Mouse (Mus musculus): ENCODE measurements at regions not wholly inside any gene's neighbourhood (a gene's known extent, or its start where the extent isn't known, plus 50 kb on each side); places are given as distances from the start of the nearest gene placed in this dataset.

DNA sequence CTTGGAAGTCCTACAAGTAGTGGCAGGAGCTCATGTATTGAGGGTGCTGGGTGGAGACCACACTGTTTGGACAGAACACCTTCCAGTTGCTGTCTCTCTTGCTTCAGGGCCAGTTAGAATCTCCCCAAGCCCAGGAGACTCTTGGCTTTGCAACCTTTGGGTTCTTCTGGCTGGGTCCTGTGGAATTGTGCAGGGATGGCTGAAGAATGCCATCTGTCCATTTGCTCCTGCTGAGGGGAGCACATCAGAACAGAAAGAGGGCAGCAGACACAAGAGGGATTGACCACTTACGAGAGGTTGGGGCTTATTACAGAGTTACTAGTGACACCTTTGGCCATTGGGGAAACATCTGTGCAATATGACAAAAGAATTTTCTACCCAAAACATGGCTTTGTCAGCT, 145.1 kb downstream of the Rps24 start:
- DNase-seq (ENCODE audit: low spot score) = no peak

DNA sequence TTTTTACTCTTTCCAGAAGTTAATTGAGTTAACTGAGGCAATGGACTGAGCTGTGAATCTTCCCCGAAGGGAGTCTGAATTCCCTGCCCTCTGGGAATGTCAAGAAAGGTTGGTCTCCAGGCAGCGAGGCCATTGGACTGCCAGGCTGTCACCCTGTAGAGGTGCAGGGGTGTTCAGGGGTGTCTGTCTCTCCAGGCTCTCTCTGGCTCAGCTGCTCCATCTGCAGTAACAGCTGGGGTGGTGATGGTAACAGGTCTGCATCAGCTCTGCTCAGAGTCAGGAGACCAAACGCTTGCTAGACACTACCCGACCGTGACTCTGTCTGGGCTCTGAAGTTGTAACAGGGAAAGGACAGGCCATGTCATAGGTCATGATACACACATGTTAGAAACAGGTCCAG, 154.9 kb downstream of the Rps24 start:
- DNase-seq (ENCODE audit: low spot score) = no peak

DNA sequence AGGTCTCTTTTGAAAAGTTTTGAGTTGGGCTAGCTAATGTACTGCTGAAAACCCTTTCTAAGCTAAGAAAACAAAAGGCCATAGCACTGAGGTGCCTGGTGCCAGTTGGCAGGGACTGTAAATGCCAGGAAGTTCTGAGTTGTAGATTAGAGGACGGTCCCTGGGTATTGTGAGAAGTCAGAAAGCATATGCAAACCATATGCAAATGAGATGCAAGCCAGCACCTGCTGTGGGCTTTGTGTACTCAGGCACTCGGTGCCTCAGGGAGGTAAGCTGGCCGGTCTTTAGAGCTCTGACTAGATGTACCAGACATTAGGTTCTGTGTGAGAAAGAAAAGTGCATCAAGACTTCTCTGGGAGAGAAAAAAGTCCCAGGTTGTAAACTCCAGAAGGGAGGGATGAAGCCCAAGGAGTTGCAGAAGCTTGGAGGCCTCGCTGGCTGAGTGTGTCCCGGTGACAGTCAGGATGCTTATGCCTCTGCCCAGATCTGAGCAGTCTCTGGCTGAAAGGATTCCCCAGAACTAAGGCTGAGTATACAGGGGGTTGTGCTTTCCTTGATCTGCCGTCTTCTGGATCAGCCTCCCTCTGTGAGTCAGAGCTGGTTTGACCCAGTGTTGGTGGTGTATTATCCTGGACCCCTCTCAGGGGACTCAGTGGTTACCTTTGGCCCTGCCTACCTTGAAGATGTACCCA, 157.3 kb downstream of the Rps24 start:
- DNase-seq (ENCODE audit: low spot score) = no peak

DNA sequence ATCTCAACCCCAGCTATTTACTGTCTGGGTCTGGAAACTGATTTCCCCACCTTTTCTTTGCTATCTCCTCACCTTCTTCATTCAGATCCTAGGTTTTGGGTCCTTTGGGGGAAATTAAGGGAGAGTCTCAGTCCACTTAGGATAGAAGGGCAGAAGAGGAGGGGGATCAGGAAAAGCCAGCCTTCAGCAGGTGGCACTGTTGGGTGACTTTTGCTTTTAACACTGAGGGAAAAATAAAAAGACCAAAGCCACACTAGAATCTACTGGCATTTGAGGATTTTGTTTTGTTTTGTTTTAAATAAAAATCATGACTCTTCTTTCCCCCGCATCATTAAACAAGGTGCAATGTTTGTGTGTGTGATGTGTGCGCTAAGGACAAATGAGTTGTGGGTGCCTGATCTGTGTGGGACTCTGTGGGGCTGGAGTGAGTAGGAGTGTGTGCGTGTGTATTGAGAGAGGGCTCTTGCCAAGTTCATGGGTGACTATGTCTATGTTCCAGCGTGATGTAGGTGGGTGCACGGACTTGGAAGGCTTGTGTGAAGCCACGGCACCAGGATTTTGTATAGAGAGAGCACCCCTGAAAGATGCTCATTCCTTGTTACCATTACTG, 159.4 kb downstream of the Rps24 start:
- no peak for DNase-seq (ENCODE audit: low spot score)

DNA sequence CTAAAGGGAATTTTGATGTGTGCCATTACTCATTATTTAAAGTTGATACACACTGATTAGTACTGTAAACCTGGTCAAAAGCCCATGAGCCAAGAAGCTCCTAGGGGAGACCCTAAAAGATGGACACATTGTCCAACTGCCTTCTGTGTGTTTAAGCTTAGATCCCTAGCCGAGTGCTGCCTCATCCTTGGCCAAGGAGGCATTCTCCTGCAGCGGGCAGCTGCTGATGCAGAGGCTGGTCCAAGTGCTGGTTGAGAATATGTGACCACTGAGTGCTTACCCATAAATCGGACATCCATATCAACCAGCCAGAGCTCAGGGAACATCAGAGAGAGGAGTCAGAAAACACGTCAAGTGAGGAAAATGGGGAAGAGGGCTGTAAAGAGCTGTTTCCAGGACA, 160.8 kb downstream of the Rps24 start:
- DNase-seq (ENCODE audit: low spot score) = no peak

DNA sequence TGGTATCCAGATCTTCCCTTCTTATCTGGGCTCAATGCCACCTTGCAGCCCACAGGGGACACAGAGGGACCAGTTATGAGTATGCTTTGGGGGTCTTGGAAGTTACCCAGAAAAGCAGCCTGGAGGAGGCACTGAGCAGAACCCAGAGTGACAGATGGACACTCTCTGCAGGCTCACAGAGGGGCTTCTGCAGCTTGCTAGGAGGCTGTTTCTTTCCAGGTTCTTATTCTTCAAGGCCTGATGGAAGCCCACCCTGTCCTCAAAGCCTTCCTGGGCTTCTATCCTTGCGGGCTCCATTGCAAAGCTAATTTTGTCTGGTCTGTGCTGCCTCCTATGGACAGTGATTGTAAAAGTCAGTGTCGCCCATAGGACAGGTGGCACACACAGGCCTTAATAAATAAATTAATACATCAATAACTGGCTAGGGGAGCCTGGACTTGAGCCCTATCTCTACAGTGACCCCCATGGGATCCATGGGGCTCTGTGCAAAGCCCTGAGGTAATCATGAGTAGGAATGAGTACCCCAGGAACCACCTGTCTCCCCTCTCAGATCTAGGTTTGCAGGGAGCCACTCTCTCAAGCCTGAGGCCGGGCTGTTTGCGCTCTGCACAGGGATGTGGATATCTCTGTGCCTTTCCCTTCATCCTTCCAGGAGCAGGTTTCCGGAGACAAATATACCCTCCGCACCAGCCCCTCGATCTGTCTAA, 163.4 kb downstream of the Rps24 start:
- no peak for DNase-seq (ENCODE audit: low spot score)

DNA sequence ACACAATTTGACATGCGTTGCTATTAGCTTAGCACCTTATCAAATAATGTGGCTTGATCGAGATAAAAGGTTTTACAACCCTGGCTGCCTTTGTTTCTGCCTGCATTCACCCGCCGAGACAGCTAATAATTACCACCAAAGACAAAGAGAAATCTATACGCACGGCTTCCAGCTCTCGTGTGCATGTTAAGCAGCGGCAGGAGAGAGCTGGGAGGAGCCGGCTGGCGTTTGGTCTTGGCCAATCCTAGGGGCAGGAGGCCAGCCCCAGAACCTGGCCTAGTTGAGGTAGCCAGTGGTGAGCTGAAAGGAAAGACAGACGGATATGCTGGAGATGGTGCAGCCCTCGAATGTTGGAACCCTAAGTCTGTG, 164.0 kb downstream of the Rps24 start:
- DNase-seq (ENCODE audit: low spot score) = no peak

DNA sequence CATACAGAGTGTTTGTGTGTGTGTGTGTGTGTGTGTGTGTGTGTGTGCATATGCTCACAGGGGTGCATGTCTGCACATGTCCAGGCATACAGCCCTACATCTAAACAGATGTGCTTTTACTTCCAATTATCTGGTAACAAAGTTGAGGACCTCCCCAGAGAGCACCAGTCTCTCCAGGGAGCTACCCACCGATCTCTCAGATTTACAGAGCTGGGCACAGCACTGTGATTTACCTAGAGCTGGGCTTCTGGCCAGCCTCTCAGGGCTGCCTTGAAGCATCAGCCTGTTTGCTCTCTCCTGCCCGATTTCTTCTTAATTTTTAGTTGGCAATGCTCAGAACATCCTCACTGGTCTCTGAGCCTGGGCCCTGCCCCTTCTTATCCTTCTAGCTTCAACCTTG, 165.7 kb downstream of the Rps24 start:
- DNase-seq (ENCODE audit: low spot score) = no peak

DNA sequence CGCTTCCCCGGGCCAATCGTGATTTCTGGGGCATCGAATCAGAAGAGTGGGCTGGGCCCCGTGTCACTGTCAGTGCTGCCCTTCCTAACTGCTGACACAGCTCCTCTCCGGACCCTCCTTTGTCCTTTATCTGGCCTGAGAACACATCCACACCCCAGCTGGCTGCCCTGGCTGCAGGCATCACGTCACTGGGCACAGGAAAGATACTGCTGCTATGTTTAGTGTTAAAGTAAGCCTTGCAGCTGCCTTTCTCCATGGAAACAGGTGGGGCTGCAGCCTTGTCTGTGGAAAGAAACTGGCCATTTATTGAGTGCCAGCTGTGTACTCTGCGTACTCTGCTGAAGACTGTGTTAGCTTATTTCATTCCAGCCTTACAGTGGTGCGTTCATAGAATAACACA, 168.7 kb downstream of the Rps24 start:
- DNase-seq (ENCODE audit: low spot score) = no peak

DNA sequence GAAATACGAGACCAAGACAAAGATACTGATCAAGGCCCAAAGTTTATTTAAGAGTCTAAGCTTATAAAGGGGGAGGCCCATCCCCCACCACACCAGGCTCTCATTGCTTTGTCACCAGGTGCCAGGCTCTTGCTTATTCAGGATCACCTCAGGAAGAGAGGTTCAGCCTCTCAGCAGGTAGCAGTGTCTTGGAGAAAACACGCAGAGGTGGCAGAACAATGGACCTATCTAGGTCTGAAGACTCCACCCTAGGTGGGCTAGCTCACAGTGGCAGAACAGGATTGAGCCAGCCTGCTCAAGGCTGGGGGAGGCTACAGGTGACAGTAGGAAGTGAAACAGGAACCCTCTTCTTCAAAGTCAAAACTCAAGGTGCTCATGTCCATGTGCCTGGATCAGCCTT, 174.9 kb downstream of the Rps24 start:
- no peak for DNase-seq (ENCODE audit: low spot score)

DNA sequence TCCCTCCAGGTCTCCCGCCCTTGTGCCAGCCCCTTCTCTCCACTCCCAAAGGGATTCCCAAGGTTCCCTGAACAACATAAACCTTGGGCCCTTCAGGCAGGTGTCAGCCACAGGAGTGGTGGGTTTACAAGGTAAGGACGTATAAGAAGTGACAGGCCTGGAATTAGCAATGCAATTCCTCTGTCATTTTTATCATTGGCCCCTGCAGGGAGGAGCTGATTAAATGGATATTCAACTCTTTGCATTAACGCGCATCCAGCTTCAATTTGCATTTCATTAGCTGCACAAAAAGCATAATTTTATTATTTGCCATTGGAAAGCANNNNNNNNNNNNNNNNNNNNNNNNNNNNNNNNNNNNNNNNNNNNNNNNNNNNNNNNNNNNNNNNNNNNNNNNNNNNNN, 178.3 kb downstream of the Rps24 start:
- DNase-seq (ENCODE audit: low spot score) = no peak

All from yolk sac, embryonic 10.5 days (tissue).